Mouse (Mus musculus) hindbrain, postnatal 0 days (tissue): ENCODE results near the gene Slc22a6. TPM values are rescaled to one million over a fixed set of nuclear protein-coding genes. Genes with fewer than 3 reads are reported as not detected.

Source experiments
- ATAC-seq: fragments of 200-750 bp; cut with Nextera tagmentation; 2 replicates; pipeline ENCODE4 v1.8.0; 2017; ENCODE audit warnings: mild to moderate bottlenecking, moderate TSS enrichment, moderate library complexity
- DNase-seq: peaks from one replicate; pipeline ENCODE4 v3.0.0-alpha.2; 2015; ENCODE audit warnings: low spot score
- H3K27ac ChIP-seq: fragments of 300-500 bp; sonication (generic); 2 replicates; pipeline ENCODE4 v1.5.1; 2014; ENCODE audit warnings: mild to moderate bottlenecking
- H3K27me3 ChIP-seq: fragments of 300-500 bp; sonication (generic); 2 replicates; pipeline ENCODE4 v1.6.1; 2014; ENCODE audit warnings: low read length, mixed read lengths; ENCODE audit not compliant: insufficient read depth
- H3K36me3 ChIP-seq: fragments of 300-500 bp; sonication (generic); 2 replicates; pipeline ENCODE4 v1.6.1; 2014; ENCODE audit warnings: low read length, mixed read lengths; ENCODE audit not compliant: insufficient read depth
- H3K4me1 ChIP-seq: fragments of 300-500 bp; sonication (generic); 2 replicates; pipeline ENCODE4 v1.6.1; 2014; ENCODE audit warnings: antibody characterized with exemption, low read length, mixed read lengths; ENCODE audit not compliant: insufficient read depth
- H3K4me2 ChIP-seq: fragments of 300-500 bp; sonication (generic); 2 replicates; pipeline ENCODE4 v1.6.1; 2014; ENCODE audit warnings: low read depth, mild to moderate bottlenecking, low read length, moderate library complexity, mixed read lengths
- H3K4me3 ChIP-seq: fragments of 300-500 bp; sonication (generic); 2 replicates; pipeline ENCODE4 v1.5.1; 2014; ENCODE audit warnings: low read length
- H3K9ac ChIP-seq: fragments of 300-500 bp; sonication (generic); replicated peaks from 2 replicates; pipeline ENCODE4 v1.6.1; 2014; ENCODE audit warnings: mild to moderate bottlenecking, low read length, moderate library complexity, mixed read lengths
- H3K9me3 ChIP-seq: fragments of 300-500 bp; sonication (generic); 2 replicates; pipeline ENCODE4 v1.6.1; 2016; ENCODE audit warnings: low read length, mixed read lengths
- CTCF ChIP-seq: IDR thresholded peaks from 2 replicates; pipeline ENCODE4 v1.5.1; 2016; ENCODE audit warnings: antibody characterized with exemption, control low read depth, low read depth
- WGBS: fragments of 180-500 bp; shearing (Covaris S2); extraction: QIAGEN DNeasy Blood & Tissue Kit; methylation state at CpG from one replicate; pipeline ENCODE4 v1.1.7; 2014; 5-methylcytosine and 5-hydroxymethylcytosine counted together
- polyA plus RNA-seq: library from polyadenylated mRNA; unstranded; fragments of >200 nt; fragmentation: Nextera tagmentation; extraction: Ambion mirVana; gene quantifications from 2 replicates; pipeline ENCODE4 v1.2.1, GENCODE M21; 2015
- total RNA-seq: library from RNA; depleted of rRNA; stranded (reverse); fragments of >200 nt; gene quantifications from 2 replicates; pipeline ENCODE4 v1.2.3, GENCODE M21; 2014

The Slc22a6 gene
- total and polyA plus RNA-seq, 2 experiments from 2014 or later = 9.8 to 13.1 TPM

DNA sequence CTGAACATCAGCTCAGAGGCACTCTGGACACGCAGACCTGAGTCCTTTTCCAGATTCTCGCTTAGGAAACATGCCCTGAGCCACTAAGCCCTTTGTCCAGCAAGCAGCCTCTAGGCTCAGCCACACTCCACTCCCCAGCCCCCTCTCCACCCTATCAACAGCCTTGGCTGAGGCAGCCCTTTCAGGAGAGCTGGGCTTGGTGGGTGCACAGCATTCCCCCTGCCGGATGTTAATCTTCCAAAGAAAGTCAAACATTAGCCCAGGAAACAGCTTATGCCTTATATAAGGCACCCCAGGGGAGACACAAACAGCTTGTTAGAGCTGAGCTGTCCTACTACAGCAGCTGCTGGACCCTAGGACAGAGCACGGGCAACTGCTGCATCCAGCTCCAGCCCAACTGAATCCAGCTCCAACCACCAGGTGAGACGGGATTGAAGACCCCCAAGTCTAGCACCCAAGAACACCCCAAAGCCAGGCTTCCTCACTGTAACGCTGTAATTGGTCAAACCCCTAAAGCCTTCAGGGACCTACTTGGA lies 24.9 kb upstream of the Slc22a6 start:
- no peaks in the 10 kb centered on the region for H3K4me1 ChIP-seq
- no peaks in the 10 kb centered on the region for H3K9me3 ChIP-seq
- no peak overlapping the region for H3K4me3 ChIP-seq
- DNase-seq = no peak
- H3K4me2 ChIP-seq = 0 out of 2 replicates have a peak overlapping the region, but pooled peaks have one; percentile 13
- H3K27me3 ChIP-seq = no peaks in the 10 kb centered on the region
- no peak for TF ChIP-seq CTCF
- 72% methylated on average over 6 of the region's 6 CpGs for WGBS
- H3K9ac ChIP-seq = no peak overlapping the region
- no peaks in the 10 kb centered on the region for H3K36me3 ChIP-seq
- peak overlapping the region; percentile 28; the same call in 1 of the 2 replicates for H3K27ac ChIP-seq
- no peak for ATAC-seq

GRCm38 (mm10) chr19:8593833-8594232 lies 24.0 kb upstream of the Slc22a6 start:
- no peaks in the 10 kb centered on the region for H3K36me3 ChIP-seq
- no peaks in the 10 kb centered on the region for H3K27me3 ChIP-seq
- DNase-seq (no peak), ATAC-seq (no peak)
- no peak for TF ChIP-seq CTCF
- H3K9ac ChIP-seq = no peak overlapping the region
- no peaks in the 10 kb centered on the region for H3K9me3 ChIP-seq
- no peaks in the 10 kb centered on the region for H3K4me1 ChIP-seq
- no peak overlapping the region for H3K27ac ChIP-seq
- H3K4me2 ChIP-seq = no peak overlapping the region
- no peak overlapping the region for H3K4me3 ChIP-seq
- WGBS = 84% methylated on average over 11 of the region's 11 CpGs

DNA sequence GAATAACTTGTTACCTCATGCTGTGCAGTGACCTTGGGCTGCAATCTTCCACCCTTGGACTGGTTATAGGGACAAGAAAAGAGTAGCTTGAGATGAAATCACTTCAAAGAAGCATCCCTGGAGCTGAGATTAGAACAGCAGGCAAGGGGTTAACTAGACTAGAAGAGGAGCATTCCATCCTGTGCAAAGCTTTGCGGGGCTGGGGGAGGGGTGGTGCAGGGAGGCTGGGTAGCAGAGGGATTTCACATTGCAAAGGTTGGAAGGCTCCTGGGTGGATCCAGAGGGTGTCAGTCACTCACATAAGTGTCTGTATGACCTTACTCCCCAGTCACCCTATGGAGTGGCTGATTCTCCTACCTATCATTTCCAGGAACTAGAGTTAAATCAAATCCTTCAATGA lies 23.3 kb upstream of the Slc22a6 start:
- no peak for TF ChIP-seq CTCF
- no peaks in the 10 kb centered on the region for H3K36me3 ChIP-seq
- DNase-seq (no peak), ATAC-seq (no peak)
- H3K27me3 ChIP-seq = no peaks in the 10 kb centered on the region
- 5% methylated on average over 1 of the region's 1 CpGs for WGBS
- H3K4me3 ChIP-seq = no peak overlapping the region
- no peak overlapping the region for H3K9ac ChIP-seq
- H3K27ac ChIP-seq = no peak overlapping the region
- no peaks in the 10 kb centered on the region for H3K4me1 ChIP-seq
- no peak overlapping the region; the same call in 1 of the 2 replicates for H3K4me2 ChIP-seq
- no peaks in the 10 kb centered on the region for H3K9me3 ChIP-seq

DNA sequence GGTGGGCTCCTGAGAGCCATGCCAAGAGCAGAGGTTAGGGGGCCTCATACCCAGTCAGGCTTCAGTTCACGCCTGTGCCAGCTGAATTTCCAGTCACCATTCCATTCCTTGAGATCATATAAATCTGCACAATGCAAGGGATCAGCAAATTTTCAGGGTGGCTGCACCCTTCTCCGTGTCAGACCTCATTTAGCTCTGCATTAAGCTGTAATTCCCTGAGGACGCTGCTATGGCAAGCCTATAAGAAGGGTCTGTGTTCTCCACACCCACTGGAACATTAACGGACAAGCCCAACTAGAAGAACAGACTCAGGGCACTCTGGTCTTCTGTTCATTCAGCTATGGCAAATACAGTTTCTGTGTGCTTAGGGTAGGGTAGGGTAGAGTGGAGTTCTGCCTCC lies 20.6 kb upstream of the Slc22a6 start:
- Histone ChIP-seq H3K4me1 (no peaks in the 10 kb centered on the region), H3K4me2 (no peak overlapping the region), H3K9ac (no peak overlapping the region), H3K4me3 (no peak overlapping the region), H3K36me3 (no peaks in the 10 kb centered on the region), H3K27ac (no peak overlapping the region), H3K27me3 (no peaks in the 10 kb centered on the region), H3K9me3 (no peaks in the 10 kb centered on the region)
- no peak for DNase-seq
- no peak for TF ChIP-seq CTCF
- WGBS = 44% methylated on average over 4 of the region's 4 CpGs
- no peak for ATAC-seq

DNA sequence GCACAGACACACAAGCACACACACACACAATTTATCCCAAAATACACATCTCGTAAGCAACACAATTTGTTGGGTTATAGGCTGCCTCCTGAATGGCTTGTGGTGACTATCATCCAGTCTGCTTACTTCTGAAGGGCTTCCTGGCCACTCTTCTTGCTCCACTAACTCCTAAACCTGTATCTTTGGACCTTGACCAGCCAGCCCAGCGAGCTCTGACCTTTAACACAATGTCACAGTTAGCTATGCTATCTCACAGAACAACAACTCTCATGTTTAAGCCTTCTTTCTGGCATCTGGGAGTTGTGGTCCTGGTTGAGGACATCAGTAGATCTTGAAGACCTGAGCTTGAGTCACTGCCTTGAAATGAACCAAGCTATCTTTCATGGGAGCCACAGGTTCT lies 18.6 kb upstream of the Slc22a6 start:
- WGBS = 77% methylated on average over 2 of the region's 2 CpGs

GRCm38 (mm10) chr19:8601922-8602321 lies 15.9 kb upstream of the Slc22a6 start:
- Histone ChIP-seq H3K4me1 (no peaks in the 10 kb centered on the region), H3K36me3 (no peaks in the 10 kb centered on the region), H3K9ac (no peak overlapping the region), H3K27ac (no peak overlapping the region), H3K4me2 (no peak overlapping the region), H3K27me3 (no peaks in the 10 kb centered on the region), H3K9me3 (no peaks in the 10 kb centered on the region), H3K4me3 (no peak overlapping the region)
- no peak for DNase-seq
- TF ChIP-seq CTCF = no peak
- ATAC-seq = no peak

More for the DNA sequence above, 18.6 kb upstream of the Slc22a6 start:
- H3K9ac ChIP-seq = no peak overlapping the region
- no peak for TF ChIP-seq CTCF
- H3K27me3 ChIP-seq = no peaks in the 10 kb centered on the region
- no peaks in the 10 kb centered on the region for H3K4me1 ChIP-seq
- no peak overlapping the region for H3K4me2 ChIP-seq
- no peaks in the 10 kb centered on the region for H3K36me3 ChIP-seq
- ATAC-seq (no peak), DNase-seq (no peak)
- no peak overlapping the region for H3K27ac ChIP-seq
- no peaks in the 10 kb centered on the region for H3K9me3 ChIP-seq
- H3K4me3 ChIP-seq = no peak overlapping the region

DNA sequence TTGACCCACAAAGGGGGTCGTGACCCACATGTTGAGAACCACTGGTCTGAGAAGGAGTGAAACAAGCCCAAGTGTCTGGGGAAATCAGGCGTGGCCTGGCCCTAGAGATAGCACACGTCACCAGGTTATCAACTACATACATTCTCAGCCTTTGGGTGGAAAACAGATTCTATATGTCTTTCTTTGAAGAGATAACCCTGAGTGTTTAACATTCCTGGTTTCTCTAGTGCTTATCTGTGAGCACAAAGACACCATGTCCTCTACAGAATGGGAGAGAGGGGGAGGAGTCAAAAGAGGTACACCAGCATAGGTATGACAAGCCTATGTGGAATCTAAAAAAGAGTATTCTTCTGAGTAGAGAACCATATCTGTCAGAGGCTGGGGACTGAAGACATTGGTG lies 14.9 kb upstream of the Slc22a6 start:
- Histone ChIP-seq H3K9ac (no peak overlapping the region), H3K4me2 (no peak overlapping the region), H3K9me3 (no peaks in the 10 kb centered on the region), H3K27ac (no peak overlapping the region), H3K27me3 (no peaks in the 10 kb centered on the region), H3K36me3 (no peaks in the 10 kb centered on the region), H3K4me3 (no peak overlapping the region), H3K4me1 (no peaks in the 10 kb centered on the region)
- DNase-seq (no peak), ATAC-seq (no peak)
- TF ChIP-seq CTCF = no peak
- WGBS = 61% methylated on average over 3 of the region's 3 CpGs
